Mouse (Mus musculus) kidney, adult 2 months (tissue): Measurements from ENCODE around the gene Ndufaf2. TPM values are rescaled to one million over a fixed set of nuclear protein-coding genes. Genes with fewer than 3 reads are reported as not detected.

Experiments
- DNase-seq: peaks from one replicate; pipeline ENCODE4 v3.0.0; 2021
- H3K27ac ChIP-seq: fragments of 200-500 bp; 2 replicates; pipeline ENCODE4 v1.5.1; 2012; ENCODE audit warnings: low read depth, low read length, control low read depth, inconsistent platforms; ENCODE audit not compliant: insufficient read depth
- H3K27me3 ChIP-seq: fragments of 200-500 bp; replicated peaks from 2 replicates; pipeline ENCODE4 v1.6.1; 2012; ENCODE audit warnings: mild to moderate bottlenecking, moderate library complexity, low read length, inconsistent platforms; ENCODE audit not compliant: control insufficient read depth, insufficient read depth
- H3K36me3 ChIP-seq: fragments of 200-500 bp; 2 replicates; pipeline ENCODE4 v1.6.1; 2012; ENCODE audit warnings: mild to moderate bottlenecking, moderate library complexity, low read length, inconsistent platforms; ENCODE audit not compliant: control insufficient read depth, insufficient read depth
- H3K4me1 ChIP-seq: fragments of 200-500 bp; 2 replicates; pipeline ENCODE4 v1.6.1; 2011; ENCODE audit warnings: low read length; ENCODE audit not compliant: control insufficient read depth, insufficient read depth
- H3K4me3 ChIP-seq: fragments of 200-500 bp; 2 replicates; pipeline ENCODE4 v1.5.1; 2011; ENCODE audit warnings: mild to moderate bottlenecking, low read depth, low read length, control low read depth; ENCODE audit not compliant: insufficient read depth
- CTCF ChIP-seq: fragments of 200-500 bp; conservative IDR thresholded peaks from 2 replicates; pipeline ENCODE4 v1.5.1; 2011; ENCODE audit warnings: low read depth, mild to moderate bottlenecking, control low read depth, low read length, moderate library complexity, mixed read lengths; ENCODE audit not compliant: insufficient read depth, insufficient read length
- POLR2A ChIP-seq: fragments of 200-500 bp; IDR thresholded peaks from one replicate; pipeline ENCODE4 v1.6.1; 2011; ENCODE audit warnings: low read depth, low read length, control low read depth
- WGBS: fragments of 180-500 bp; shearing (Covaris S2); methylation state at CpG from one replicate; pipeline ENCODE4 v1.1.7; 2018; 5-methylcytosine and 5-hydroxymethylcytosine counted together
- polyA plus RNA-seq: library from polyadenylated mRNA; depleted of rRNA; stranded (reverse); fragments of >200 nt; gene quantifications from 2 replicates; pipeline ENCODE4 v1.2.3, GENCODE M21; 2012; rRNA removed

The Ndufaf2 gene
- polyA plus RNA-seq, 1 experiment = 17.6 TPM

GRCm38 (mm10) chr13:107955327-107956110, 202.9 kb downstream of the Ndufaf2 start:
- Histone ChIP-seq H3K4me1 (no peaks in the 10 kb centered on the region), H3K4me3 (no peak overlapping the region), H3K27me3 (no peaks in the 10 kb centered on the region), H3K27ac (no peak overlapping the region), H3K36me3 (no peaks in the 10 kb centered on the region)
- peak; percentile 33 for DNase-seq
- TF ChIP-seq CTCF (no peak), POLR2A (no peak)
- 41% methylated on average over 18 of the region's 18 CpGs for WGBS

- Histone ChIP-seq H3K4me3 (no peak overlapping the region), H3K27ac (no peak overlapping the region), H3K36me3 (no peaks in the 10 kb centered on the region), H3K27me3 (no peaks in the 10 kb centered on the region), H3K4me1 (no peaks in the 10 kb centered on the region)
- TF ChIP-seq CTCF (no peak), POLR2A (no peak)
- WGBS = 61% methylated on average over 16 of the region's 16 CpGs
- DNase-seq = no peak
These were observed 203.8 kb downstream of the Ndufaf2 start for GRCm38 (mm10) chr13:107954445-107955261.

- Histone ChIP-seq H3K27me3 (no peaks in the 10 kb centered on the region), H3K4me1 (no peaks in the 10 kb centered on the region), H3K4me3 (no peak overlapping the region), H3K36me3 (no peaks in the 10 kb centered on the region), H3K27ac (no peak overlapping the region)
- TF ChIP-seq CTCF = no peak
- no peak for TF ChIP-seq POLR2A
- WGBS = 43% methylated on average over 9 of the region's 9 CpGs
- DNase-seq = no peak
These were observed 204.4 kb downstream of the Ndufaf2 start for GRCm38 (mm10) chr13:107954100-107954444.

Other genes with a start within 250 kb of the Ndufaf2 start
- 7.9 and 12.5 TPM in 2 replicates for gene Smim15, start 114.2 kb downstream of the Ndufaf2 start, polyA plus RNA-seq
- gene Ercc8, start 108 bp upstream of the Ndufaf2 start, polyA plus RNA-seq = 6.4 TPM in 2 replicates
- 17.2 and 20.9 TPM in 2 replicates for gene Elovl7, start 55.8 kb upstream of the Ndufaf2 start, polyA plus RNA-seq
- 10.9 and 11.2 TPM in 2 replicates for gene Depdc1b, start 157.7 kb upstream of the Ndufaf2 start, polyA plus RNA-seq